20 mouse cellular contexts compared by ENCODE assay signal in genomic region chr14:103029203-103029602, GRCm38 (mm10). TPM values are rescaled to one million over a fixed set of nuclear protein-coding genes. Genes with fewer than 3 reads are reported as not detected.
"Had no signal": no experiment of that assay in that cellular context is flagged by ENCODE, and none has a peak within 500 bp of the region (broad histone marks: within the 10 kb centered on the region; RNA-seq: fewer than 3 reads in every experiment).

No protein-coding gene starts in this region.

- DNase-seq: kidney, adult 11 months; kidney, adult 8-10 months; kidney, postnatal 10 days; kidney, postnatal 4 days; layer of hippocampus, postnatal 36 days; lung, adult 2 months; lung, postnatal 14 days; midbrain, embryonic 14.5 days; right cerebral cortex, adult 18-20 months; right cerebral cortex, postnatal 14 days; right cerebral cortex, postnatal 4 days; thymus, adult 2 months; thymus, postnatal 14 days; thymus, postnatal 4 days had no signal

- ATAC-seq: intestine, embryonic 15.5 days had no signal

RNA-seq across cellular contexts. Expression of gene Acod1, which starts 17.6 kb away (rescaled TPM):
- total RNA-seq: layer of hippocampus, adult 18-20 months; layer of hippocampus, postnatal 36 days; left cerebral cortex, adult 2 months; left cerebral cortex, postnatal 10 days; left cerebral cortex, postnatal 36 days; midbrain, postnatal 0 days had no signal
